Mouse (Mus musculus) spleen, adult 2 months (tissue): ENCODE measurements at regions not wholly inside any gene's neighbourhood (a gene's known extent, or its start where the extent isn't known, plus 50 kb on each side); places are given as distances from the start of the nearest gene placed in this dataset.

Source experiments
- DNase-seq, 2 experiments: peaks; one replicate each; pipeline versions ENCODE4 v3.0.0 to v3.0.0-alpha.2; 2012 to 2021; ENCODE audit warnings: low spot score in 2 of 2, low read depth in 1 of 2
- H3K27ac ChIP-seq: fragments of 200-500 bp; 2 replicates; pipeline ENCODE4 v1.5.1; 2012; ENCODE audit warnings: low read length, inconsistent platforms; ENCODE audit not compliant: insufficient read depth
- H3K27me3 ChIP-seq: fragments of 200-500 bp; 2 replicates; pipeline ENCODE4 v1.6.1; 2012; ENCODE audit warnings: mild to moderate bottlenecking, moderate library complexity, low read length, inconsistent platforms; ENCODE audit not compliant: control insufficient read depth, insufficient read depth
- H3K36me3 ChIP-seq: fragments of 200-500 bp; 2 replicates; pipeline ENCODE4 v1.6.1; 2012; ENCODE audit warnings: mild to moderate bottlenecking, low read length, inconsistent platforms; ENCODE audit not compliant: control insufficient read depth, insufficient read depth
- H3K4me1 ChIP-seq: fragments of 200-500 bp; 2 replicates; pipeline ENCODE4 v1.6.1; 2011; ENCODE audit warnings: inconsistent platforms; ENCODE audit not compliant: control insufficient read depth, insufficient read depth, insufficient read length
- H3K4me3 ChIP-seq: fragments of 200-500 bp; 2 replicates; pipeline ENCODE4 v1.5.1; 2011; ENCODE audit warnings: mild to moderate bottlenecking, inconsistent platforms; ENCODE audit not compliant: insufficient read depth, insufficient read length; ENCODE audit errors: extremely low read depth
- CTCF ChIP-seq: fragments of 200-500 bp; IDR thresholded peaks from 2 replicates; pipeline ENCODE4 v1.5.1; 2011; ENCODE audit warnings: mild to moderate bottlenecking, inconsistent platforms; ENCODE audit not compliant: insufficient read depth, insufficient read length, insufficient replicate concordance; ENCODE audit errors: extremely low read depth
- POLR2A ChIP-seq: fragments of 200-500 bp; IDR thresholded peaks from 2 replicates; pipeline ENCODE4 v1.6.1; 2011; ENCODE audit warnings: low read depth, low read length, inconsistent platforms
- WGBS: fragments of 180-500 bp; shearing (Covaris S2); methylation state at CpG from one replicate; pipeline ENCODE4 v1.1.7; 2018; 5-methylcytosine and 5-hydroxymethylcytosine counted together

- no peak overlapping the region for H3K27ac ChIP-seq
- H3K4me1 ChIP-seq = no peaks in the 10 kb centered on the region; the same call in 1 of the 2 replicates
- DNase-seq = no peak
- no peak overlapping the region for H3K4me3 ChIP-seq
- H3K36me3 ChIP-seq = no peaks in the 10 kb centered on the region
- H3K27me3 ChIP-seq = no peaks in the 10 kb centered on the region
- WGBS = 68% methylated on average over 7 of the region's 7 CpGs
- TF ChIP-seq POLR2A (no peak), CTCF (no peak)
These were observed 77.3 kb upstream of the Mkln1 start for GRCm38 (mm10) chr6:31321066-31321846.

GRCm38 (mm10) chr6:31321902-31322301, 76.6 kb upstream of the Mkln1 start:
- H3K4me1 ChIP-seq = no peaks in the 10 kb centered on the region; the same call in 1 of the 2 replicates
- 83% methylated on average over 10 of the region's 10 CpGs for WGBS
- H3K4me3 ChIP-seq = no peak overlapping the region
- no peak overlapping the region for H3K27ac ChIP-seq
- TF ChIP-seq POLR2A (no peak), CTCF (no peak)
- H3K27me3 ChIP-seq = no peaks in the 10 kb centered on the region
- H3K36me3 ChIP-seq = no peaks in the 10 kb centered on the region
- no peak for DNase-seq

- H3K4me3 ChIP-seq = no peak overlapping the region
- no peak for TF ChIP-seq CTCF
- no peak for TF ChIP-seq POLR2A
- 76% methylated on average over 9 of the region's 9 CpGs for WGBS
- DNase-seq = no peak
- no peaks in the 10 kb centered on the region; the same call in 1 of the 2 replicates for H3K4me1 ChIP-seq
- H3K27ac ChIP-seq = no peak overlapping the region
- no peaks in the 10 kb centered on the region for H3K27me3 ChIP-seq
- no peaks in the 10 kb centered on the region for H3K36me3 ChIP-seq
These were observed 75.0 kb upstream of the Mkln1 start for GRCm38 (mm10) chr6:31323228-31324190.

- WGBS = 52% methylated on average over 6 of the region's 6 CpGs
- Histone ChIP-seq H3K27me3 (no peaks in the 10 kb centered on the region), H3K4me3 (no peak overlapping the region), H3K36me3 (no peaks in the 10 kb centered on the region), H3K4me1 (no peaks in the 10 kb centered on the region), H3K27ac (no peak overlapping the region)
- no peak for DNase-seq
- TF ChIP-seq POLR2A (no peak), CTCF (no peak)
These were observed 73.8 kb upstream of the Mkln1 start for GRCm38 (mm10) chr6:31324717-31325116.

GRCm38 (mm10) chr6:31325621-31326020, 72.9 kb upstream of the Mkln1 start:
- H3K27ac ChIP-seq = no peak overlapping the region

GRCm38 (mm10) chr6:31330327-31330726, 68.2 kb upstream of the Mkln1 start:
- H3K4me3 ChIP-seq = no peak overlapping the region
- no peaks in the 10 kb centered on the region for H3K27me3 ChIP-seq
- DNase-seq = no peak
- no peaks in the 10 kb centered on the region for H3K36me3 ChIP-seq
- H3K27ac ChIP-seq = no peak overlapping the region
- WGBS = 86% methylated on average over 7 of the region's 7 CpGs
- TF ChIP-seq POLR2A (no peak), CTCF (no peak)
- no peaks in the 10 kb centered on the region for H3K4me1 ChIP-seq

More at GRCm38 (mm10) chr6:31325621-31326020, 72.9 kb upstream of the Mkln1 start:
- H3K4me3 ChIP-seq = no peak overlapping the region
- no peaks in the 10 kb centered on the region for H3K27me3 ChIP-seq
- 83% methylated on average over 1 of the region's 1 CpGs for WGBS
- H3K4me1 ChIP-seq = no peaks in the 10 kb centered on the region
- no peak for TF ChIP-seq POLR2A
- TF ChIP-seq CTCF = no peak
- no peaks in the 10 kb centered on the region for H3K36me3 ChIP-seq
- DNase-seq = no peak
